Mouse (Mus musculus): ENCODE results near the gene Galnt13.
"Not testable (repeated sequence)": the region's sequence is repeated elsewhere in the genome, so short reads cannot be mapped to it uniquely, and the experiment has no call there.

The Galnt13 gene

DNA sequence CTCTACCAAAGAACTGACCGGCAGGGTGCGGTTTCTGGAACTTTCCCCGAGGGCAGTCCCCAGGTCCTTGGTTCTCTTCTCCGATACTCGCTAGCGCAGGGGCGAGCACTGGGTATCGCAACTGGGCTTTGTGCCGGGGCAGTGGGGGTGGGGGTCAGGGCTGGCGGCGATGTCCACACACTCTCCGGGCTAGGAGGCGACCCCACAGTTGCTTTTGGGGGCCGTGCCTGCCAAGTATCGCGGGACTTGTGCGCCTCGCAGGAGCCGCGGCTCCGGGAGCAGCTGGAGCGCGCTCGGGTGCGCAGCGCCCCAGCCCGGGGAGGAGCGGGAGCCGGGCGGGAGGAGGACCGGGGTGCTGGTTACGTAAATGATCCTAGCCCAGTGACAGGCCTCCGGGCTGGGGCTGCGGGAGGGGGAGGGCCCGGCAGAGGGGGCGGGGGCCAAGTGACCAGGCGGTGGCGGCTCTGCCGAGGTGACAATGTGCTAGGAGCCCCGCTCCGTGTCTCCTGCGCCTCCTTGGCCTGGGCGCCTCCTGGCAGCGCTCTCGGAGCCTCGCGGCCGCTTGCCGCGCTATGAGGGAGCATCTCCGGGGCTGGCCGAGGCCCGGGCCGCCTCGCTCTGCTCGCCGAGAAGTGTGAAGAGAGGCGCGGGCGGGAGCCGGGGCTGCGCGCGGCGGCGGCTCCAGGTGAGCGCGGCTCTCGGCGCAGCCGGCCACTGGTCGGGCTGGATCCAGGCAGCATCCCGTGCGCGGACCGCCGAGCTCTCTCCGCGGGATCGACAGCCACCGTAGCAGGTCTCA is at the start of gene Galnt13:
Galnt13 (plus strand) TSS at position 381 of the 799 bp plus-strand sequence.
- DNase-seq: peak; percentile 25 to 47

DNA sequence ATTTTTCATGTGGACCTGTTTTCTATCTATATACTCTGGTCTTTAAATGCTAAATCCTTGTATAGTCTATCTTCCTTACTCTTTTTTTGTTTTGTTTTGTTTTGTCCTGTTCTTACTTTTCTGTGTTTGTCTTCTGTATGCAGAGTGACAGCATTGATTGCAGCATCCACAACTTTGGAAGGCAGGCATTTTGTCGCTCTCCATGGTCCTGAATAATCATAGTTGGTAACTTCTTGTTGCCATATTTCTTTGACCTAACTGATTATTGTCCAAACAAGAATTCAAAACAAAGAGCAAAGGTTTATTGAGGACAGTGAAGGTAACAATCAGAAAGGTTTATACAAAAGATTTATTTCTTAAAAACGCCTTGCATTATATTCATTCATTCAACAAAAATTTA is 5.1 kb upstream of the Galnt13 start:
- peak in 1 of 2 experiments; percentile 1 for DNase-seq

DNA sequence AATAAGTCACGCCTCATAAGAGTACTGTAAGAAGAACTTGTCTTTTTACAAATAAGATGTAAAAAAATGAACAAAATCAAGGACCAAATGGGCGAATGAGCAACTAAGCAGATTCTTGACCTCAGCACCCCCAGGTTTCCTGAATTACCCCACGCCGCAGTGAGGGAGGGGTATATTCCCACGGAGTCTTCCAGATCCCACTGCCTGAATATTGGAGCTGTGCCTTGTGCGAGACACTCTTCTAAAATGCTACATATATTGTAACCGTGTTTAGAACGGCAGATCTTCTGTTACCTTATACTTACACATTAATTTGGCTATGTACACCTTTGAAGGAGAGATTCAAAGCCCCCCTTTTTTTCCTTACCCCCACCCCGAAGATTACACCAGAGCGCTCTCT is 737 bp upstream of the Galnt13 start:
- DNase-seq: no peak

DNA sequence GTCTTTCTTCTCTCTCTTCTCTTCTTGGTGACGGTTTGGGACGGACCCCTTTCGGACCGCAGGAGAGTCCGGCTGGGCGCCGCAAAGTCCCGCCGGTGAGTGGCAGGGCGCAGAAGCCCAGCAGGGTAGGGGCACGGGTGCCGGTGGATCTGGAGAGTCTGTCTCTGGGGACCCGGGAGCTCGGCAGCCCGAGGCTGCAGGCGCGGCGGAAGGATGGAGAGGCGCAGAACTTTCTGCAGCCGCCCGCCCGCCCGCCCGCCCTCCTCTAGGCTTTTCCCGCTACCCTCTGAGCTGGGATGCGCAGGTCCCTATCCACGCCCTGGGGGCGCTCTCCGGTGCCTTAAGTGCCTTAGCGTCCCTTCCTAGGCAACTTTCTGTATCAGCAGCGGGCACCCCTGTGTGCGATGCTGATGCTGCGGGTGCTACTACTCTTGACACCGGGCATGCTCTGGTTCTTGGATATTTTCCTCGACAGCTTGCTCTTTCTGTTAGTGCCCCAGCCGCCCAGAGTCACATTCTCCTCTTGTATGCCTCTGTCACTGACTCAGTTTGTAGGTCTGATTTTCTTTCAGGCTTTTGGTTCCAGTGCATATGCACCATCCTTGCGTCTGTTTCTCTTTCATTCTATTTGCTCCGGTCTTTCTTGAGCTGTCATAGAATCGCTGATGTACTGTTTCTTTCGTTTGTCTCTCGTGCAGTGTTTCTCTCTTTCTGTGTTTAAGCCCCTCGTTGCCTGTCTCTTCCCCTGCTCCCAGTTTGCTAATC is 801 bp downstream of the Galnt13 start:
- DNase-seq: no peak

GRCm38 (mm10) chr2:54437501-54437830 is 1.3 kb downstream of the Galnt13 start:
- DNase-seq: no peak

DNA sequence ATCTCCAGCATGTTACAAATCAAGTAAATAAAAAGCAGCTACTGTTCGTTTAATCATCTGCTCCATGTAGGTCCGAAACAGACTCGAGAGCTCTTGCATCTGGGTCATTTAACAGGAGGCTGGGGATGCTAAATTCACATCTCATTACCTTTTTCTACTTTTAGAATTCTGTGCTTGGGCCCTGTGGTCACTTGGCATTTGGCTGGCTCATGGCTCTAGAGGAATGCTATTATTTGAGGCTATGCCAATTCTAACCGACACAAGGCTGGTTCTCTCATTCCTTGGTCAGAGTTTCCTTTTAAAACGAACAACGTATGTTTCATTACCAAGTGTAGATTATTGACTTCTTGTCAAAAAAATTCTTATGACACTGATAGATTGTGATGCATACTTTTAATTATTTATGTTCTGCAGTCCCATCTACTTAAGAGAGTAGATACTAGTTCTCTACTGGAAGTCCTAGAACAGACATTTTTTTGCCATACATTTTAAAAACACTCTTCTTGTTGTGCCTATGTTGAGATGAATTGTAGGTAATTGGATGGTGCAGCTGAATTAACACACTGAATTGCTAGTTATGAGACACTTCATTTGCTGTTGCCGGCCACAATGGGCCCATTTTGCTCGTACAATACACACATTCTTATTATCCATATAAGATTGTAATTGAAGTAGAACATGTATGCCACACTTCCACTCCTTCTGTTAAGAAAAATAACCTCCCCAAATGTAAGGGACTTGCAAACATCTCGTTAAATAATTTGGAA is 6.8 kb downstream of the Galnt13 start:
- no peak for DNase-seq

GRCm38 (mm10) chr2:54483426-54483825 is 47.3 kb downstream of the Galnt13 start:
- no peak for DNase-seq

- DNase-seq: no peak
Measured at GRCm38 (mm10) chr2:54522989-54523388, 86.9 kb downstream of the Galnt13 start.

DNA sequence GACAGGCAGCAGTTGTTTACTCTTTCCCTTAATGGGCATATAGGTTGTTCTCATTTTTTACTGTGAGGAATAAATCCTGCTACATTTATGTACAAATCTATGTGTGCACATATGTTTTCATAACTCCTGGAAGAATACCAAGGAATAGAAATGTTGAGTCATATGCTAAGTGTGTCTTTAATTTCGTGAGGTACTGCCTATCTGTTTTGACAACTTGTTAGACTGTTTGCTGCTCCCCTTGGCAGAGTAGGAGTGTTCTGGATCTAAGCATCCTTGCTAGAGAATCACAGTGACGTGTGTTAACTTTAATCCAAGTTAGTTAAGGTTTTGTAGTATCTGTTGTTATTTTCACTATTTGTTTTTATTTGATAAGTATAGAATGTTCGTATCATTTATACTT is 91.0 kb downstream of the Galnt13 start:
- DNase-seq: no peak

DNA sequence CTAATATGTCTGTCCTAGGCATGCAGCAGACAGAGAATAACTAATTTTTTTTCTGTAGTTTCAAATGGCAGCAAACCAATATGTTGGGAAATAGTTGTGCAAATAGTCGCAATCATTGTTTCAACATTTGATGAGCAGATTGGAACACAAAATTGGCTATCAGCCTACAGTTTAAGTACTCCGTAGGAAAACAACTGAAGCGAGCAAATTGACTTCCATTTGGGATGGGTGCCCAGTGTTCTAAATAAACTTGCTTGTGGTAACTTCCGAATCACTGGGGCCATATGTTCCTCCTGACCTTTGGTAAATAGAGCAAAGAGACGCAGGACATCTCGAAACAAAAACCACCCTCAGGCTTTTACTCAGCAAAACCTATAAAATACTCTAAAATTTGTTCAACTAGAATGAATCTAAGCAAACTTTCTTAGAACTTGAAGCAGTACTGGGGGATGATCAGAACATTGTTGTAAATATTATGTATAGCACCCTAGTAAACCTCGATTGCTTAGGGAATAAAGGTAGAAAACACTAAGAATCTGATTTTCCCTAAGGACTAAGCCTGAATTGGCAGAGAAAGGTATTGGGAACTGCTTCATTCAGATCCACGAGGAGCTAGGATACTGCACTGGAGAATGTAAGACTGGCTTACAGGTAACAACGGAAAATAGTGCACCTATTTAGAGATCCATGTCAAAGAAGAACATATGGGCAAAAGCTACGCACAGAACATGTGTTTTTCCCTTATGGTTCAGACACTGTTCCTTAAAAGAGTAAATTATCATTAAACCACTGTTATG is 122.4 kb downstream of the Galnt13 start:
- DNase-seq: no peak

DNA sequence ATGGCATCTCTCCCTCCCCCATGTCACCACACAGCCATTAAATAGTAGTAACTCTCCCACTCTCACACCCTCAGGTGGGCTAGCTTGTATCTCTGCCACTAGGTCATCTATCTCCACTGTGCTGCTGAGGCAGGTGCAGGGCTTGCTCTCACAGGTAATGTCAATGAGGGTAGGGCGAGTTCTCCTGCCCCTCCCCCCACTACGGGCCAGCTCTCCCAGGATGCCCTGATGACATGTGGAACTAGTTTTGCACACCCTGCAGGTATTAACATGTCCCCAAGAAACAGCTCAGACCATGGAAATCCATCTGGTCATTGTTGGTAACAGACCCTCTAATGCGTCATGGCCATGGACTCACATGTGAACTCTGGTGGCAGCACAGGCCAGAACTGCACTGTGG is 129.0 kb downstream of the Galnt13 start:
- DNase-seq: no peak

DNA sequence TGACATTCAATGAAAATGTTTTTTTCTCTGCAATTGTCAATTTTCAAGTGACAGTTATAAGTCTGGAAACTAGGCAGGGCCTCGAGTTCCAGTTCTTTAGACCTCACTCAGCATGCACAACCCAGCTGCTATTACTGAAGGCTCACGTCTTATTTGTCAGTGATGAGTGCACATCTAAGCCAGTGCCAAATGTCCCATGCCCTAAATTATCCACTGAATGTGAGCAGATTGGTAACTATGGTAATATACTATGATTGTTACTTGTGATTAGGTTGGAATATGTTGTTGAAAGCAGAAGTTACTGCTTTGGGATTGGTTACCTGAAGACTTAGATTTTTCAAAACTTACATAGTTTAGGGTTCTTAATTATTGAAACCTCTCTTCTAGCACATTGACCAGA is 131.1 kb downstream of the Galnt13 start:
- no peak for DNase-seq

- DNase-seq: no peak
Measured at GRCm38 (mm10) chr2:54567632-54568031, 131.5 kb downstream of the Galnt13 start.

DNA sequence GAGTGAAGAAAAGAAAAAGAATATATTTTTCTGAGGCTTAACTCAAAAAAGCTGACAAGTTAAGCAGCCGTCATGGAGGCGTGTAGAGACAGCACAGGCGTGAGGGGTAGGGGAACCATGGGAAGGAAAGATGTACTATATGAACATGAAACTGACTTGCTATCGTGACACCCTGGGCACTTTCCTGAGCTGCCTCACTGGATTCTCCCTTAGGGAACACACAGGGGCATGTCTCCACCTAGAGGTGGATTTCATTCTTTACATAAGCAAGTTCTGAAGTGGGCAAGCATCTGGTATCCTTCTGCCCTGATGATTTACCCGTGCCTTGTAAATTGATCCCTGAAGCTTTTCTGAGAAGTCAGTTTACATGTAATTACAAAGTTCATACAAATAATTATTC is 277.7 kb downstream of the Galnt13 start:
- not testable (repeated sequence) for DNase-seq

GRCm38 (mm10) chr2:54751232-54751631 is 315.1 kb downstream of the Galnt13 start:
- no peak for DNase-seq

- no peak for DNase-seq
Measured at GRCm38 (mm10) chr2:54759781-54760180, 323.7 kb downstream of the Galnt13 start.

DNA sequence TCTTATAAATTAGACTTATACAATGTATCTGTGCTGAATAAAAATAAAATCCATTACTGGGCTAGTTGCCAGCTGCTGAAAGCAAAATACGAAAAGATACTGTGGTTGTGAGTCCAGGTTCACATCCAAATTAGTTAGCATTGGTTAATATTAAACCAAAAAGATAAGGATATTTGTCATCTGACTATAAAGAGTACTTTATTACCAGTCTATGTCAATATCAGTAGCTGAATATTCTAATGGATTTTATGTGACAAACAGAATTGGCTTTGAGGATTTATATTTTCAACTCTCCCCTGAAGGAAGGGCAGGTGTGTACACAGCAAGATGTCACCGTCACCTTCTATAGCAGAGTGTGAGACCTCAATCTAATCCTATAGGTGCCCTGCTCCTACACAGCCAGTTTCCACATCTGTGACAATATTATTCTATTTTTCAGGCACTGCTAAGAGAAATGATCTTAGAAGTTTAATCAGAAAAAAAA is 342.7 kb downstream of the Galnt13 start:
- DNase-seq: no peak

GRCm38 (mm10) chr2:54813670-54814256 is 377.6 kb downstream of the Galnt13 start:
- no peak for DNase-seq

- no peak for DNase-seq
Measured at GRCm38 (mm10) chr2:54841245-54841644, 405.1 kb downstream of the Galnt13 start.

DNA sequence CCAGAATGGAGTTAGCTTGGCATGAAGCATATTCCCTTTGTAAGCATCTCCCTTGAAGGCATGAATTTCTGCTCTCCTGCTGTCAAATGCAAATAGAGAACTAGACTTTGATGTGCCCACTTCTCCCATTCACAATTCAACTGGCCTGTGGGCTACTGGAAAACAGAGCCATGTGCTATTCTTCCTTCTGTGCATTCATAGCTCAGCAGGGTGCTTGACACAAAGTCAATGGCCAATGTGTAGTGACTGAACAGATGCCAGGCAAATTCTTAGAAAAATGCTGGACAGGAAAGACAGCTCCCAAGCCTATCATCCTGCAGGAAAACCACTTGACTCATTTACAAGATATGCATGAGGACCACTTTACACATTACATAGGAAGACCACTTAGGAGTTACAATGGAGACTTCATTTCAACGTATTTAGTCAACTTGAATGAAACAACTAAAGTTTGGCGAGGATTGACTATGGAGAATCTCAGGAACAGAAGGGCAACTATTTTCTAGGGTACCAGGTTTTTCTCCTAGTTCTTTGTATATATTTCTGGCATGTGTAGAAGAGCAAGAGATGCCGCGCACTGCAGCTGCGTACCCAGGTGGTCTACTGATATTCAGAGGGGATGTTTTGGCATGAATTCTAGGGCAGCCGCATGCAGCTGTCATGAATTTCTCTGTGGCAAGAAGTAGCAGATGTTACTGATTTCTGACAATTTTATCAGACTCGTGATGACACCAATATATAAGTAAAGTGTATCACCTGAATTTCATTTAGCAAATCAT is 470.4 kb downstream of the Galnt13 start:
- no peak for DNase-seq

DNA sequence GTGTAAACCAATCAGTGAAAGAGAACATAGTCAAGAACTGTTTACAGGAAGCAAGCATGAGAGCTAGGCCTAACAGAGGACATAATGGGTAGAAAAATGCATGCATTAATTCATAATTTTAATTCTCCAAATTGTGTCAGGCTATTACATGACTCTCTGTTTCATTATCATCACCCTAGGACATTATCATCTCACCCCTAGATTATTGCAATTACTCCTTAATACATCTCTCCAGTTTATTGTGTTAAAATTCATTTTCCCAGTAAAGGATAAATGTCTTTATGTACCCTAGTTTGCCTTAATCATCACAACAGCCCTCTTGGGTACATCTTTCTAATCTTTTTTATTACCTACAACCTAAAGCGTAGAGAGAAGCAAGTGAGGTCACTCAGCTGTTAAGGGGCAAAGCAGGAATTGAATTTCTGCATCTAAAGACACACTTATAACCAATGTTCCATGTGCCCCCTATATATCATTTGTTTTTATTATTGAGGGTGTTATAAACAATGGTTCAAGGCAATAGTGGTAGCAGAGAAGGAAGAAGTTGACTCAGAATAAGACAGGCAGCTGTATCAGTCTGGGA is 479.1 kb downstream of the Galnt13 start:
- DNase-seq: no peak
